Mouse (Mus musculus) frontal cortex, postnatal 36 days (tissue): ENCODE measurements around the gene Gm3252.
"Not testable (repeated sequence)": the region's sequence is repeated elsewhere in the genome, so short reads cannot be mapped to it uniquely, and the experiment has no call there.

Source experiments
- DNase-seq, 2 experiments: peaks; one replicate each; pipeline ENCODE4 v3.0.0; 2022; ENCODE audit warnings: low spot score in 2 of 2

Gm3252 gene

GRCm38 (mm10) chr14:4726038-4726880, at the start of gene Gm3252:
Gene Gm3252, plus strand, starts transcription at chr14:4726775.
- not testable (repeated sequence) for DNase-seq

GRCm38 (mm10) chr14:4708938-4709337, 17.6 kb upstream of the Gm3252 start, which contains the start of gene Gm7876:
Gene Gm7876, plus strand, starts transcription at chr14:4709238.
- DNase-seq: not testable (repeated sequence)

GRCm38 (mm10) chr14:4776037-4776436, 49.5 kb downstream of the Gm3252 start, which contains the start of gene Gm9602:
Gene Gm9602, plus strand, starts transcription at chr14:4776337.
- DNase-seq: not testable (repeated sequence)
